Mouse (Mus musculus): ENCODE results near the gene Tango2.

Gene Tango2

GRCm38 (mm10) chr16:18383045-18383726, 35.3 kb upstream of the Tango2 start:
- no peak for DNase-seq

DNA sequence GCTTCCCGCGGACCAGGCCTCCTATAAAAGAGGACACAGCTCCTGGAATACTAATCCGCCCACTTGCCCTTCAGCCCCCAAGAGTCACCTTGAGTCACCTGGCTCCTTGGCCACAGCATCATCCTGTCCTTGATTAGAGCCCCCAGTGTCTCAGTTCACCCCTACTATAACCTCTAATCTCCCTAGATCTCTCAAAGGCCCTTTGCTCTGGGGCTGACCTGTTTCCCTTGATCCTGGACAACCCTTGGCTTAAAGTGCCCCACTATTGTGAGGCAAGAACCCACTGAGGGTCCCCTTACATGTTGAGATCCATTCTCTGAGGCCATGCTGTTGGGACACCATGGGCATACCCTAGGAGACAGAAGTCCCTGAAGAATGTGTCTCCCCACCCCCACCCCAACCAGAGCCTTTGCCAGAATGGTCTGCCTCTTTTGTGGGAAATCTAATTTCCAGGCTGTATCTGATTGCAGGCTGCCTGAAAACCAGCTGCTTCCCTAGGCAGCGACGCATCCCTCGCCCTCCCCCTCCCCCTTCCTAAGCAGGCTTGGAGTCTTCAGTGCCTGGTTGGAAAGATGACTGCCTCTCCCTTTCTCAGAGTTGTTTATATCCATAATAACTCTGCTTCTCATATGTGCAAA, 33.8 kb upstream of the Tango2 start:
- no peak for DNase-seq

DNA sequence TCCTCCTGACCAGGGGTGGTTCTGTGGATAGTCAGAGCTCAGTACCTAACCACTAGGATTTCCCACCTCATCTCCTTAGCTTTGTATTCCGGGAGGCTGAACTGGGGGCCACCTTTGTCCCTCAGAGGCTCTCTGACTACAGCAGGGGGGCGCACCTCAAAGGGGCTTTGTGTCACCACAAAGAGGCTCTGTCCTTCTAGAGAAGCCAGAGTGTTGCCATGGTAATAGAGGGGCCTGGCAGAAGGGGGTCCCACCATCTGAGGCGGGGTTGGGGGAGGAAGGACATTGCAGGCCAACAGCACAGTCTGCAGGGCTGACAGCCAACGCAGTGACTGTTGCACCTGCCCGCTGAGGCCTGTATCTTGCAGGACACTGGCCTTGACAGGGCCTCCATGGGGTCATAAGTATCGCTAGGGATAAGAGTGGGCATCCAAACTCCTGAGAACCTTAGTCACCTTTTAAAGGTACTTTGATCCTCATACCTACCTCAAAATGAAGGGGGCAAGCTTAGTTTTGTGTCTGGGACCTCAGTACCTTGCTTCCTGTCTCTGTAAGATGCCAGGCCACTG, 32.7 kb upstream of the Tango2 start:
- DNase-seq, result no peak

GRCm38 (mm10) chr16:18379338-18380001, 31.6 kb upstream of the Tango2 start:
- DNase-seq, result no peak

- no peak for DNase-seq
These were observed 30.6 kb upstream of the Tango2 start for GRCm38 (mm10) chr16:18378489-18378888.

DNA sequence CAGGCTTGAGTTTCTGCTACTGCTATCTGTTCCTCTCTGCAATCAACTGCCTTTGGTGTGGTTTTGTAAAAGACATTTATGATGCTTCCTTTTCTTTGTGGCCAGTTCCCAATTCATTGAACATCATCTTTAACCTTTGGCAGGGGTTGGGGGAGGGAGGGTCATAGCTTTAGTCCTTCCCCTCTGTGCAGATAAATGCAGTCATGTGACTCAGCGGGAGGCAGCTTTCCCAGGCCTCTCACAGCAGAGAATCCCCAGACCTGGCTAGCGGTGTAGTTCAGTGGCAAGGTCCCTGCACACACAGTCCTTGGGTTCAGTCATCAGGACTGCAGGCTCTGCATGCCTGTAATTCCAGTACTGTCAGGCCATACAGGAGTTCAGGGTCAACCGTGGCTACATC, 29.3 kb upstream of the Tango2 start:
- no peak for DNase-seq

- DNase-seq, result no peak
These were observed 28.5 kb upstream of the Tango2 start for GRCm38 (mm10) chr16:18376297-18376954.

DNA sequence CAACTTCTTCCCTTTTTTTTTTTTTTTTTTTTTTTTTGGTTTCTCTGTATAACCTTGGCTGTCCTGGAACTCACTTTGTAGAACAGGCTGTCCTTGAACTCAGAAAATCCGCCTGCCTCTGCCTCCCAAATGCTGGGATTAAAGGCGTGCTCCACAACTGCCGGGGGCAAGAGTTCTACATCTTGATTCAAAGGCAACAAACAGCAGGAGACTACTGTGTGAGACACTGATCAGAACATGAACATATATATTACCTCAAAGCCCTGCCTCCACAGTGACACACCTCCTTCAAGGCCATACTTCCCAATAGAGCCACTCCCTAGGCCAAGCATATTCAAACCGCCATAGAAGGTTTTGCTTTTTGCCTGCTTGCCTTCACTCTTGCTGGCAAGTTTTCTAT, 25.7 kb upstream of the Tango2 start:
- DNase-seq, result no peak

DNA sequence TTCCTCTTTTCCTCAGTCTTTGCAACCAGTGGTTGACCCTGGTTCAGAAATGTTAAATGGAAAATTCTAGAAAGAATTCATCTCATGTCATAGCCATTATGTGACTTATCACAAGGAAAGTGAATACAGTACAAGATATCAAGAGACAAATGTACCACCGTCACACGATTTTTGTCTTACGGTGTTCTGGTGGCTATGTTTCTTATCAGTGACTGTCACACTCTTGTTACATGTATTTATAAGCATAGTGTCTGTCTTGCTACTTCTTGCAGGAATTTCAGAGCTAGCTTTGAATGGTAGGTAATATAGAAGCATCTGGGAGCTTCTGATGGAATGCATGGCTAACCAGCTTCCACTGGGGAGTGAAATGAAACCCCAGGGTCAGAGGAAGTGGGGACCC, 22.3 kb upstream of the Tango2 start:
- no peak for DNase-seq

DNA sequence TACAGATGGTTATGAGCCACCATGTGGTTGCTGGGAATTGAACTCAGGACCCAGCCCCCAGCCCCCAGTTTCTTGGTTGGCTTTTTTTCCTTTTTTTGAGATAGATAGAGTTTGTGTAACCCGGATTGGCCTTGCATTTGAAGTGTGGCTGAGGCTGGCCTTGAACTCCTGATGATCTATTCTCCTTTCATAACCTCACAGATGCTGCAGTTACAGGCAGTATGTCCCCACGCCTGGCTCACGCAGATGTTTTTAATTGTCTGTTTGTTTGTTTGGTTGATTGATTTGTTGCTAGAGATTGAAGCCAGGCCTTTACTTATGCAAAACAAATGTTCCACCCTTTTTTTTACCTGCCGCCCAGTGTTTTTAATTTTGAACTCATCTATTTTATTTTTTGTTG, 18.9 kb upstream of the Tango2 start:
- DNase-seq, result no peak

DNA sequence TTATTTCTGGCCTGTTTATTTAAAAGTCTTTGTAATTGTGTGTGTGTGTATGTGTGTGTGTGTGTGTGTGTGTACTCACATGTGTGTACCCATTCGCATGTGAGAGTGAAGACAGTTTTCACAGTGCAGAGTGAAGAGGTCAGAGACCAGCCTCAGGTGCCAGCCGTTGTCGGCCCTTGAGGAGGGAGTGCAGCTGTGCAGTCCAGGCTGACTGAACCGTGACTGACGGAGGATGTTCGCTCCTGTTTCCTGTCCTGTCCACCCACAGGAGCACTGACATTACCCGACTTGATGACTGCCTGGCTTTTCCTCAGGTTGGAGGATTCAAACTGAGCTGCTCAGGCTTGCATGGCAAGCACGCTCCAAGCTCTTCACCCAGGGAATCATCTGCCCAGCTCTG, 15.0 kb upstream of the Tango2 start:
- no peak for DNase-seq

DNA sequence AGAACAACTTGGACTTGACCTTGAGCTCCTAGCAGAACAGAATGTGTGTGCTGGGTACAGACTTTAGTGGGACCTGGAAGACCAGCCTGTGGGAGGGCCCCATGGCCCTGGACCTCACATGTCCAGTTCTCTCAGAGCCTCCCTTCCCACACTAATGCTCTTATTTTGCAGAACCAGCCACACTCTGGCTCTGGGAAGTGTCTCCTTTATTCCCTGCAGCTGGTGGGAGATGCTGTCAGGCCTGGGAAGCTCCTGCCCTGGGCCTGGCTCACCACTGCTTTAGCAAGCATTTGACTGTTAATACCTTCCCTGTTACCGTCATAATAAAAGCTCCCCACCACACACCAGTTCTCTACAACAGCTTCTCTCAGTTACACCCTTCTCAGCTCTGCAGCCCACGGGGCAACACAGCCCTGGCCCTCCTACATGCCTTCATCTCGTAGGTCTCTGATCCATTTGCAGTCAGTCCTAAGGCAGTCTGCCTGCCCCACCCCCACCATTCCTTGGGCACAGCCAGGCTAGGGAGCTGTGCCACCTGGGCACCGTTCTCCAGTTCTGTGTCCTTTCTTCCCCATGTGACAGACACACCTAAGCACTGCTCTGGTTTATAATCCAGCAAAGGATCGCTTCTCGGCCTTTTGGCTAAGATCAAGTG, 12.4 kb upstream of the Tango2 start:
- DNase-seq, result no peak

DNA sequence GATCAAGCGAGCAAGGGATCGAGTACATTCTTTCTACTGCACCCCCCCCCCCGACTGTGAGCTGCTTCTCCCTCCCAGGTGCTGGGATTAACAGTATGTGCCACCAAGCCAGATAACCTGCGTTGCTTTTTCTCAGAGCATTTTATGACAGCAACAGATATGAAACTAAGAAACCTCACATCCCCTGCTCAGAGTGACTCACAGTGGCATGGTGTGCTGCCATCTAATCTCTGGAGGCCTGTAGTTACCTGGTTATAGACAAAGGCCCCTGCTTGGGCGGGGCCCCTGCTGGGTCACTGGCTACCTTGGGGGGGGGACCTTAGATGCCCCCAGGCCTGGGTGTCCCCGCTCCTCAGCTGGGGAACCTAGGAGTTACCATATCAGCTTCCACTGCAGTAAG, 10.1 kb upstream of the Tango2 start:
- DNase-seq, result no peak

GRCm38 (mm10) chr16:18356961-18357360, 9.1 kb upstream of the Tango2 start:
- DNase-seq, result no peak

- DNase-seq, result no peak
These were observed 5.2 kb upstream of the Tango2 start for GRCm38 (mm10) chr16:18353106-18353505.

GRCm38 (mm10) chr16:18351313-18352055, 3.6 kb upstream of the Tango2 start:
- peak; percentile 39 for DNase-seq

DNA sequence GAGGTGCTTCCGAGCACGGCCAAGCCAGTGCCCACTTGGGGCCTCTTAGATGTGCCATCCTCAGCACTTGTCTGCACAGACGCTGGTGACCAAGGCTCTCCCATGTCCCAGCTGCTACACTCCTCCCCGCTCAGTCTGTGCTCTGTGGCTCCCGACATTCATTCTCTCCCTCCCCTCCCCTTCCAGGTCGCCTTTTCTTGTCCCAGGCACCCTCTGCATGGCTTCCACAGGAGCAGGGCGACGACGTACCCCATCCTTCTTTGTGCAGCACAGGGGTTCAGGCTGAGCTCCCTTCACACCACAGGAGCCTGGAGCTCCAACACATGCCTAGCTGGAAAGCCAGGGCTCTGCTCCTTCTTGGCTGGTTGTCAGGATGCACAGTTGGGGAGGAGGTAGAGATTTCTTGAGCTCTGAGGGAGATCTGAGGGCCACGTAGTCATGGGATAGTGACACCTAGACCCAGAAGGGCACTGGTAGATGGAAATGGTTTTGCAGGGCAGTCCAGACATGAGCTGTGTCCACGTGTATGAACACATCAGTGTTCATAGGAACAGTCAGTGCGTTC, 1.9 kb upstream of the Tango2 start:
- no peak for DNase-seq

DNA sequence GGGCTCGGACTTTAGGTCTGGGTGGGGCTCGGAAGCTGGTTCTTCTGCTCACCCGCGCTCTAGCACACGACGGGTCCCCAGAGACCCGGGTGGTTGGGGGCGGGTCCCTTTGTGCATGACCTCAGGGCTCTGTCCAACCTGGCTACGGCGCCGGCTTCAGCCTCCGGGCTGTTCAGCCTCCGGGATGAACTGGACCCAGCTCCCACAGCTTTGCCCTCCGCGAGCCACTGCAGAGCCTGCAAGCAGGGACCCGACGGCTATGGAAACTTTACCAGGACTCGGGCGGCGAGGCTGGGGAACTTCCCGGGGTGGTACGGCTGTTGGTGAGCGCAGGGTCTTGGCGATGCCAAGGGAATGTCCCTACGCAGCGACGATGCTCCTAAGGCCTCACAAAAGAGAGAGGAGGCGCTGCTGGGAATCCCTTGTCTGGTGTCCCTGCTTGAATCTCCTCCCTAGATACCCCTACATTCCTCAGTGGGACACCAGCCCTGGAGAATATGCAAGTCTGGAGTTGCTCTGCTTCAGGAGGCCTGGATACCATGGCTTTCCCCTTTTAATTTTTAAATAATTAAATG, 785 bp upstream of the Tango2 start:
- no peak for DNase-seq

GRCm38 (mm10) chr16:18345243-18345642, 2.7 kb downstream of the Tango2 start:
- DNase-seq, result peak; percentile 87

DNA sequence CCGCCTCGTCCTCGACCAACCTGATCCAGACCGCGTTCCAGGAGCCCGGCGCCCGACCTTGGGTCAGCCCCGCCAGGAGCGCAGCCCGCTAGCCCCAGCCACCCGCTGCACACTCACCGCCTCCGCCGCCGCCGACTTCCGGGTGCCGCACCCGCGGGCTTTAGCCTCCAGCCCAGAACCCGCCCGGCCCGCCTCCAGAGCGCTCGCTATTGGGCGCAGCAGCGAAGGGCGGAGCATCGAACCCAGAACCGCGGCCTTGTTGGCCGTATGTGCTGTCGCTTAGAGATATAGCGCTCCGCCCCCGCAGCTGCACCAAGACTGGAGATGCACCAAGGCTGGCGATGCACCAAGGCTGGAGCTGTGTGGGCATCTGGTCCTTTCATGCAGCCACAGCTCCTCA, 4.1 kb downstream of the Tango2 start:
- DNase-seq, result peak; percentile 99
